Mouse (Mus musculus) adrenal gland, adult 2 months (tissue): ENCODE measurements around the gene Arl3. TPM values are rescaled to one million over a fixed set of nuclear protein-coding genes. Genes with fewer than 3 reads are reported as not detected.
"Not testable (repeated sequence)": the region's sequence is repeated elsewhere in the genome, so short reads cannot be mapped to it uniquely, and the experiment has no call there.

Experiments
- DNase-seq: peaks from one replicate; pipeline ENCODE4 v3.0.0; 2021
- polyA plus RNA-seq: library from polyadenylated mRNA; depleted of rRNA; stranded (reverse); fragments of >200 nt; gene quantifications from 2 replicates; pipeline ENCODE4 v1.2.3, GENCODE M21; 2012
- total RNA-seq, 2 experiments: library from RNA; stranded (reverse); gene quantifications; 2 replicates each; pipeline ENCODE4 v1.2.3; 2021

The Arl3 gene
- total and polyA plus RNA-seq, 3 experiments = 11.7 to 75.1 (median 51.6) TPM

- no peak for DNase-seq
Observed at GRCm38 (mm10) chr19:46591575-46591974, 18.6 kb upstream of the Arl3 start.

- DNase-seq = peak; percentile 84
Observed at GRCm38 (mm10) chr19:46587823-46588508, 15.0 kb upstream of the Arl3 start.

- DNase-seq = no peak
Observed at GRCm38 (mm10) chr19:46575196-46575595, 2.2 kb upstream of the Arl3 start.

DNA sequence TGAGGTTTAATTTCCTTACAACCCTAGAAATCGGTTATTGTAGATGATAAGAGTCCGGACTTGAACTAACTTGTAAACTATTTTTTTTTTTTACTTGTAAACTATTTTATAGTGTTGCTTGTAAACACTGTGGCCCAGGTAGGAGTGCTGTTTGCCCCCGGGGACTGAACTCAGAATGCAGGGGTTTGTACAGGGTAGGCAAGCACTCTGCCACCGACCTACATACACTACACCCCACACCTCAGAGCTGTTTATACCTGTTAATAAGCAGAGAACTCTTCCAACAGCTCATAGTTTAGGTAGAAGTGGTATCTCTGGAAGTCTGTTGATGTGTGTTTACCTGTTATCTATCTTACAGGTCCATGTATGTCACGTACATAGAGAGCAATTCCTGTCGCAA, 992 bp upstream of the Arl3 start:
- no peak for DNase-seq

DNA sequence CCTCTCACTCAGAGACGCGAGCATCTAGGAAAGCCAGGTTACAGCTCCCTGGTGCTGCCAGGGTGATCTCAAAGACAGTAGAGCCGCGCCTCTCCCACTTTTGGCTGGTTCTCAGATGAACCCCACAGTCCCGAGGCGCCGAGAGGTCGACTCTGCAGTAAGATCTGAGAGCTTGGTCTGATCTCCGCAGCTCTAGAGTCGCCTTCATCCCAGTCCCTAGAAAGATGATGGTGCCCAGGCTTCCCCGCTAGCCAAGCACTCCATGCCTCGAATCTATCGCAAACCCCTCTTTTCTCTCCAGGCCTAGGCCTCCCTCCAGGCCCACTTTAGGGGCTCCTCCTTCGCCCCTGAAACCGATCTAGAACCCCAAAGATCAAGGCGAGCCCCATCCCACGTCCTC, 450 bp downstream of the Arl3 start:
- no peak for DNase-seq

GRCm38 (mm10) chr19:46571878-46572244, 1.1 kb downstream of the Arl3 start:
- no peak for DNase-seq

- DNase-seq = not testable (repeated sequence)
Observed at GRCm38 (mm10) chr19:46571211-46571877, 1.7 kb downstream of the Arl3 start.

GRCm38 (mm10) chr19:46564043-46564462, 8.9 kb downstream of the Arl3 start:
- no peak for DNase-seq

GRCm38 (mm10) chr19:46563603-46564002, 9.4 kb downstream of the Arl3 start:
- no peak for DNase-seq

DNA sequence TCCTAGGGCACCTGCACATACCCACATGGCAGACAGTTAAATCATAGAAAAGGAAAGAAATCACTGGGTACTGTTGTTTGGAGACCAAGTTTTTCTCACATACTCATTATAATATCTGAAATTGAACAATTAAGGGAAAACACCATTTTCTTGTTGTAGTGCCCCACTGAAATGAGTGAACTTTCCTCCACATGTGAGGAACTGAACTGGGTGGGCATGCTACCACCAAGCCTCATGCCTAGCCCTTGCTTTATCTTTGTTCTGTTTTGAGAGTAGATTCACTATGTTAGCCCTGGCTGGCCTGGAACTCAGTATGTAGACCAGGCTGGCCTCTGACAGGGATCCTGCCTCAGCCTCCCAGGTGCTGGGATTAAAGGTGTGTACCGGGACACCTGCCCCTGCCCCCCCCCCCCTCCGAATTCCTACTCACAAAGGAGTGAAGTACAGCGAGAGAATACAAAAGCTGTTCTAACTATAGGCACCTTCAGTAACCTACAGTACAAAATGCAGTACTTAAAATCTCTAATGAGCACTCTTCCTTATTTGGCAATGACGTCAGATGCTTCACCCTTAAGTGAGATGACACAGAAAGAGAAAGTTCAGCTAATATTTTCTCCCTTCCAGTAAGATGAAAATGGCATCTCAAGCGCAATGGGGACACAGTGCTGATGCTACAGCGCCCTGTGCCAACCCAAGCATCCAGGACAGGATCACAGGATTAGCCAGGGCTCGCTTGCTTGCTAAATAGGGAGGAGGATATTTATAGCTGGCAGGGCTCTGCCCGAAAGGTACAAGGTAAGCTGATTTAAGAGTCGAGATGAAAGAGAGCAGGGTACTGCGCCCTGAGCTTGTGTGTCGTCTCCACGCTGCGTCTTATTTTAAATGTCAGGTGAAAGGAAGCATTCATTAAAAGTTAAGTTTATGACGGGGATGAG, 10.2 kb downstream of the Arl3 start:
- no peak for DNase-seq

GRCm38 (mm10) chr19:46562132-46562531, 10.9 kb downstream of the Arl3 start:
- peak; percentile 67 for DNase-seq

- no peak for DNase-seq
Observed at GRCm38 (mm10) chr19:46558631-46559030, 14.4 kb downstream of the Arl3 start.

GRCm38 (mm10) chr19:46558009-46558408, 15.0 kb downstream of the Arl3 start:
- DNase-seq = no peak

DNA sequence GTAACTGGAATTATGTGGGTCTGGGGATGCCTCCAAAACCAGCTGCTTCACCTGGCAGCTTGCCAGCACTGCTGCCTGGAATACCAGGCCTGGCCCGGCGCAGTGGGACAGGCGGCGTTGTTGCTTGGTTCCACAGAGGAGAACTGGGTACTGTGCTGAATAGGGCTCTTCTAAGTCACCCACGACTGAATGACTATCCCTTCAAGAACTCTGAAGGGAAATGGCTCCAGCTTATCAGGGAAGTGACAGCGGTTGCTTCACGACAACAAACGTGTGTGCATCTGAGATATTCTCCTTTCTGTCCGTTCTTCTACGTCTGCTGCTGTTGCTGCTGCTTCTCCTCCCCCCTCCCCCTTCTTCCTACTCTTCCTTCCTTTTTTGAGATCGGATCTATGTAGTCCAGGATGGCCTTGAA, 19.4 kb downstream of the Arl3 start:
- peak; percentile 31 for DNase-seq

DNA sequence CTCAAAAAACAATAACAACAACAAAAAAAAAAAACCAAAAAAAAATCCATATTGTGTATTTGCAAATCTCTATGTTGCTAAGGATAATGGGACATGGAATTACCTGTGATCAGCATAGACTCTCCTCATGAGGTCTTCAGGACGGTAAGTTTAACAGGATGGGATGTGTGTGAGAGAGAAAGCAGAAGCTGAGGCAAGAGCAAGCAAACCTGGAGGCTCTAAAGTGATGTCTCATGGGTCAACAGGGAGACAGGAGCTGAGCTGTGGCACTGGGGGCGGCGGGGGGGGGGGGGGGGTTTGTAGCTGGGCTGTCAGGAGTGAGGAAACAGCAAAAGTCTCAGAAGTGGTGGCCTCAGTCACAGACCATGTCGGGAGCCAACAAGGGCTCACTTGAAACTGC, 20.5 kb downstream of the Arl3 start:
- no peak for DNase-seq

DNA sequence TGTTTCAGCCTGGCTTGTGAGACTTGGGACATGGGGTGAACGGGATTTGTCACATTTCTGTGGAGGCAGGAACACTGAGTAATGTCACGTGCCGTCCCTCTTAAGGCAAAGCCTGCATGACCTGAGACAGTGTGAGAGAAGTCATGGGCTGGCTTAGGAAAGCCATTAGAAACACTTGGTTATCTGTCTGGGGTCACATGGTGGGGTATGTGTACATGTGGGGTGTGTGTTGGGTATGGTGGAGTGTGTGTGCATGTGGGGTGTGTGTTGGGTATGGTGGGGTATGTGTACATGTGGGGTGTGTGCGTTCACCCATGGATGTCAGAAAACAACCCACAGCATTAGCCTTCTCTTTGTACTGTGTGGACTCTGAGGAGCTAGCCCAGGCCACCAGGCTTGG, 22.6 kb downstream of the Arl3 start:
- DNase-seq = no peak

DNA sequence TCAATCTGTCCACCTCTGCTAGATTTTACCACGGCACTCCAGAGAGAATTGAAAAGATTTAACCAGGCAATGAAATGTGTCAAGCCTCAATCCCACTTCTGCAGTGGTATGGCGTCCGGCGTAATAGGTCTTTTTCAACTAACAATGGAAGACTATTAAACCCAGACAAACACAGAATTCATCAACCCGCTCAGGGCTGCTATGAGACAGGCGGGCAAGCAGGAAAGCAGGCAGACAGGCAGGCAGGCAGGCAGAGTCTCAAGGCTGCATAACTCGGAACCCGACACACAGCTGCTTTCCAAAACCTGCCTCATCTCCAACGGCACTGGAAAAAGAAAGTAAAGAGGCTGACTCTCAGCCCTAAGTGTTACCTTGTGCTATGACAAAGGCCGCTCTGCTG, 24.9 kb downstream of the Arl3 start:
- DNase-seq = no peak

DNA sequence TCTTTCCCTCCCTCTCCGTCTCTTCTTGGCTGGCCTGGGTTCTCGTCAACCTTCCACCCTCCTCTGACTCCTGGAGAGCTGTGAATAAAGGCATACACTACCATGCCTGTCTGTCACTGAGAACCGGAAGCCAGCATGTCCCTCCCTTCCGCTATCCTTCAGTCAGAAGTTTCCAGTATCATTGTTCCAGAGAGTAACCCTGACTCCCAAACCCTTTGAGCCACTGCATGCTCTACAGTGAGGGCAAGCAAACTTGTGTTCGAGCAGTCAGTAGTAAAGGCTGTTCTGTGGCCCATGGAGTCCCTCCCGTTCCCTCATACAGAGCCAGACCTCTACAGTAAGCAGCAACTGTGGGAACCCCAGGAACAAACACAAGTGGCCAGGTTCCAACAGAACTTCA, 25.4 kb downstream of the Arl3 start:
- DNase-seq = no peak

- DNase-seq = no peak
Observed at GRCm38 (mm10) chr19:46542750-46543149, 30.2 kb downstream of the Arl3 start.

DNA sequence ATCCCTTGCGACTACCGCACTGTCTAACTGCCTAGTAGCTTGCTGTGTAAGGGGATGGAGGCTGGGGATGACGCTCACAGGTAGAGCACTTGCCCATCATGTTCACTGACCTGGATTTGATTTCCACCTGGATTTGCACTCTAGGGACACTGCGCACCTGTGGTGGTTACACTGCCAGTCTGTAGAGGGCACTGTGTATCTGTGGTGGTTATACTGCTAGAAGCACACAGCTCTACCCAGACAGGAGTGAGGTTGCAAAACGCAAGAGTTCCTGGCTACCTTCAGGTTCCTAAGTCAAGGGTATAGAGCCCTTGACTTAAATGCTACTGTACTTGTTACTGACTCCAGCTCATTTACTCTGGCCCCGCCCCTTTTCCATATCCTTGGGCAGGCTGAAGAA, 34.8 kb downstream of the Arl3 start:
- DNase-seq = no peak

DNA sequence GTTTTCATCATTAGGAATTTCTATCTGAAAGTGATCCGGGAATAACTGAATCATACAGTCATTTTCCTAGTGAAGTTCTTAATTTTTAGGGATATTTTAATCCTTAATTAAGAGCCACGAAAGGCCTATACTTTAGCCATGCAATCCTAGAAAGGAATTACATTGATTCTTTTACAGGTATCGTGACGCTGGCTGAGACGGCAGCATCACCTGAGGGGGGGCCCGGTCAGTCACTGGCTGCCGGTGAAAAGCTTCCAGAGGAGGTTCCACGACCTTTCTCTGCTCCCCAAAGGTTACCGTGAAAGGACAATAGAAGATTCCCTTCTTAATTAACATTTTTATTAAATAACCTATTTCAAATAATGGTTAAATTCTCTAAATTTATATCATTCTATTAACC, 35.6 kb downstream of the Arl3 start:
- no peak for DNase-seq

- no peak for DNase-seq
Observed at GRCm38 (mm10) chr19:46534542-46535098, 38.4 kb downstream of the Arl3 start.

GRCm38 (mm10) chr19:46533525-46533924, 39.5 kb downstream of the Arl3 start:
- no peak for DNase-seq
